Mouse (Mus musculus): Measurements from ENCODE around the gene Fam76b. TPM values are rescaled to one million over a fixed set of nuclear protein-coding genes. Genes with fewer than 3 reads are reported as not detected.
A peak's percentile ranks its signal among the peaks of the same experiment; 100 is the strongest.

Gene Fam76b
- total and polyA plus RNA-seq, 2 experiments from 2014 or later, result 14.0 to 24.9 TPM

- Histone ChIP-seq H3K9me3 (ENCODE audit: low read length) (no peaks in the 10 kb centered on the region), H3K4me1 (ENCODE audit: insufficient read depth, low read length) (no peaks in the 10 kb centered on the region), H3K9ac (replicated peaks; ENCODE audit: low read length, poor library complexity, severe bottlenecking) (no peak overlapping the region), H3K27me3 (ENCODE audit: insufficient read depth, low read length) (no peaks in the 10 kb centered on the region), H3K4me3 (ENCODE audit: low read depth, low read length) (no peak overlapping the region), H3K36me3 (ENCODE audit: insufficient read depth, low read length) (no peaks in the 10 kb centered on the region), H3K27ac (ENCODE audit: low read depth, low read length) (no peak overlapping the region), H3K4me2 (ENCODE audit: low read depth, low read length, poor library complexity, severe bottlenecking) (no peak overlapping the region)
- no peak for ATAC-seq (ENCODE audit: low FRiP score)
- 54% methylated on average over 2 of the region's 2 CpGs for WGBS
- peak; percentile 48 for TF ChIP-seq CTCF (IDR thresholded peaks at IDR 0.05)
- DNase-seq (ENCODE audit: low spot score), result no peak
Observed at GRCm38 (mm10) chr9:13874359-13874758, 46.8 kb downstream of the Fam76b start.

DNA sequence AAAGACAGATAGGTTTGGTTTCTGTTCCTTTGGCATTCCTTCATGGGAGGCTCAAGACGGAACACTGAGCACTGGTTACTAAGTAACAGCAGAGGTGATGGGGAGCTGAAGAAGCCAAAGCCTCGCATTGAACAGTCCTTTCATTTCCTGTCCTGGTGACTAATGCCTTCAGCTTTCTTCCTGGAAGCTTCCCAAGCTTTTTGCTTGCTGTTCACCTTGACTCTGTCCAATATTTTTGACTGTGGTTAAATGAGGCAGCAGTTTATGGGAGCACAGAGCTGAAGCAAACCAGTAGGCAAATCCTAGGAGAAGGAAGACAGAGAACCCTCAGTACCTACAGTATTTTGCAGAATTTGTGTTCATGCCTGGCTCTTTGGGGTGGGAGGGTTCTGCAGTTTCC lies 47.8 kb downstream of the Fam76b start:
- no peaks in the 10 kb centered on the region for H3K27me3 ChIP-seq (ENCODE audit: insufficient read depth, low read length)
- ATAC-seq (ENCODE audit: low FRiP score) (no peak), DNase-seq (ENCODE audit: low spot score) (no peak)
- H3K4me1 ChIP-seq (ENCODE audit: insufficient read depth, low read length), result no peaks in the 10 kb centered on the region
- no peaks in the 10 kb centered on the region for H3K36me3 ChIP-seq (ENCODE audit: insufficient read depth, low read length)
- H3K9me3 ChIP-seq (ENCODE audit: low read length), result no peaks in the 10 kb centered on the region
- no peak overlapping the region for H3K4me3 ChIP-seq (ENCODE audit: low read depth, low read length)
- 60% methylated on average over 2 of the region's 2 CpGs for WGBS
- no peak overlapping the region for H3K27ac ChIP-seq (ENCODE audit: low read depth, low read length)
- no peak for TF ChIP-seq CTCF (IDR thresholded peaks at IDR 0.05)
- H3K4me2 ChIP-seq (ENCODE audit: low read depth, low read length, poor library complexity, severe bottlenecking), result no peak overlapping the region
- H3K9ac ChIP-seq (replicated peaks; ENCODE audit: low read length, poor library complexity, severe bottlenecking), result no peak overlapping the region

DNA sequence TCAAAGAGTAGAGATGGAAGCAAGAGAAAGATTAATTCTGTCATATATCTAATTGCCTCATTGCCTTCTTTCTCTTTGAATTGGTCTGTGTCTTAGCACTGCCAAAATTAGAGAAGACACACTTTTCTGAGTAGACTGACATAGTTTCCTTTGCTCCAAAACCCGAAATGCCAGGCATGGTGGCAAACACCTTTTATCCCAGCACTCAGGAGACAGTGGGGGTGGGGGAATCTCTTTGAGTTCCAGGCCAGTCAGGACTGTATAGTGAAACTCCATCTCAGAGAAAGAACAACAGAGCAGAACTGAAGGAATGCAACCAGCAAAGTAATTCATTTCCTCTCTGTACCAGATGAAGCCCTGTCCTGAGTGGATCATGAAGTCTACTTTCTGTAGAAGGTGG lies 53.2 kb downstream of the Fam76b start:
- Histone ChIP-seq H3K36me3 (ENCODE audit: insufficient read depth, low read length) (no peaks in the 10 kb centered on the region), H3K27me3 (ENCODE audit: insufficient read depth, low read length) (no peaks in the 10 kb centered on the region), H3K9ac (replicated peaks; ENCODE audit: low read length, poor library complexity, severe bottlenecking) (no peak overlapping the region), H3K4me1 (ENCODE audit: insufficient read depth, low read length) (no peaks in the 10 kb centered on the region), H3K4me3 (ENCODE audit: low read depth, low read length) (no peak overlapping the region), H3K4me2 (ENCODE audit: low read depth, low read length, poor library complexity, severe bottlenecking) (no peak overlapping the region), H3K9me3 (ENCODE audit: low read length) (no peaks in the 10 kb centered on the region), H3K27ac (ENCODE audit: low read depth, low read length) (no peak overlapping the region)
- ATAC-seq (ENCODE audit: low FRiP score), result no peak
- DNase-seq (ENCODE audit: low spot score), result no peak
- TF ChIP-seq CTCF (IDR thresholded peaks at IDR 0.05), result no peak
- 47% methylated on average over 1 of the region's 1 CpGs for WGBS

- 50% methylated on average over 2 of the region's 2 CpGs for WGBS
- Histone ChIP-seq H3K9me3 (ENCODE audit: low read length) (no peaks in the 10 kb centered on the region), H3K27ac (ENCODE audit: low read depth, low read length) (no peak overlapping the region), H3K27me3 (ENCODE audit: insufficient read depth, low read length) (no peaks in the 10 kb centered on the region), H3K4me3 (ENCODE audit: low read depth, low read length) (no peak overlapping the region), H3K36me3 (ENCODE audit: insufficient read depth, low read length) (no peaks in the 10 kb centered on the region), H3K9ac (replicated peaks; ENCODE audit: low read length, poor library complexity, severe bottlenecking) (no peak overlapping the region), H3K4me2 (ENCODE audit: low read depth, low read length, poor library complexity, severe bottlenecking) (no peak overlapping the region), H3K4me1 (ENCODE audit: insufficient read depth, low read length) (no peaks in the 10 kb centered on the region)
- DNase-seq (ENCODE audit: low spot score), result no peak
- ATAC-seq (ENCODE audit: low FRiP score), result no peak
- TF ChIP-seq CTCF (IDR thresholded peaks at IDR 0.05), result no peak
Observed at GRCm38 (mm10) chr9:13882478-13882877, 55.0 kb downstream of the Fam76b start.

GRCm38 (mm10) chr9:13888981-13889380 lies 61.5 kb downstream of the Fam76b start:
- H3K4me1 ChIP-seq (ENCODE audit: insufficient read depth, low read length), result no peaks in the 10 kb centered on the region
- DNase-seq (ENCODE audit: low spot score) (no peak), ATAC-seq (ENCODE audit: low FRiP score) (no peak)
- H3K27me3 ChIP-seq (ENCODE audit: insufficient read depth, low read length), result no peaks in the 10 kb centered on the region
- no peak overlapping the region for H3K4me2 ChIP-seq (ENCODE audit: low read depth, low read length, poor library complexity, severe bottlenecking)
- no peak overlapping the region for H3K4me3 ChIP-seq (ENCODE audit: low read depth, low read length)
- TF ChIP-seq CTCF (IDR thresholded peaks at IDR 0.05), result no peak
- no peak overlapping the region for H3K27ac ChIP-seq (ENCODE audit: low read depth, low read length)
- no peak overlapping the region for H3K9ac ChIP-seq (replicated peaks; ENCODE audit: low read length, poor library complexity, severe bottlenecking)
- H3K9me3 ChIP-seq (ENCODE audit: low read length), result no peaks in the 10 kb centered on the region
- 77% methylated on average over 5 of the region's 5 CpGs for WGBS
- H3K36me3 ChIP-seq (ENCODE audit: insufficient read depth, low read length), result no peaks in the 10 kb centered on the region

DNA sequence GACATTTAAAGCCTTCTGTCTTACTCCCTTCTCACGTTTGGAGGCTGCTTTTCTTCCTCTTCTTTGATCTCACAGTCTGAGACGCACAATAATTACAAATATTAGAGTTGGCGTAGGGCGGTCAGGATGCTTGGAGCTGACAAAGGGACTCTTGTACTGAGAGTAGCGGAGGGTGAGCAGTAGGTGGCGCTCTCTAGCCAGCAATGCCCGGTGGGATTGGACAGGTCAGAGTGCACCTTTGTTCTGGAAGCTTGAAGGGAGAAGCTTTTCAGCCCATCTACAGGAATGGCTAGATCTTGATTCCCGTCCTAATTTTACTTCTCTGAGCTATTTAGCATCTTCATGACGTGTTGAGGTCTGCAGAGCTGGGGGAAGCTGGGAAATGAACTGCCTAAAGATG lies 62.1 kb downstream of the Fam76b start:
- TF ChIP-seq CTCF (IDR thresholded peaks at IDR 0.05), result peak; percentile 94
- Histone ChIP-seq H3K36me3 (ENCODE audit: insufficient read depth, low read length) (no peaks in the 10 kb centered on the region), H3K9ac (replicated peaks; ENCODE audit: low read length, poor library complexity, severe bottlenecking) (no peak overlapping the region; the same call in 1 of the 2 replicates)

More for the DNA sequence above, 62.1 kb downstream of the Fam76b start:
- H3K9me3 ChIP-seq (ENCODE audit: low read length), result no peaks in the 10 kb centered on the region
- peak; percentile 89 for ATAC-seq (ENCODE audit: low FRiP score)
- WGBS, result 5% methylated on average over 9 of the region's 9 CpGs
- H3K27me3 ChIP-seq (ENCODE audit: insufficient read depth, low read length), result no peaks in the 10 kb centered on the region
- no peak overlapping the region for H3K4me3 ChIP-seq (ENCODE audit: low read depth, low read length)
- H3K4me2 ChIP-seq (ENCODE audit: low read depth, low read length, poor library complexity, severe bottlenecking), result no peak overlapping the region
- peak; percentile 88 for DNase-seq (ENCODE audit: low spot score)
- no peaks in the 10 kb centered on the region for H3K4me1 ChIP-seq (ENCODE audit: insufficient read depth, low read length)
- H3K27ac ChIP-seq (ENCODE audit: low read depth, low read length), result 0 out of 2 replicates have a peak overlapping the region, but pooled peaks have one; percentile 4

All from midbrain, postnatal 0 days (tissue).